Mouse (Mus musculus) erythroblast, embryonic 14.5 days (primary cell): ENCODE results near the gene Daam1.

Experiments
- GATA1 ChIP-seq: IDR thresholded peaks from 2 replicates; pipeline ENCODE4 v1.6.1; 2012; ENCODE audit warnings: low read length, inconsistent platforms, mixed read lengths
- TAL1 ChIP-seq: IDR thresholded peaks from 3 replicates; pipeline ENCODE4 v1.6.1; 2012; ENCODE audit warnings: low read length, inconsistent platforms, mixed read lengths

GRCm38 (mm10) chr12:71885717-71886116, 54.8 kb downstream of the Daam1 start:
- TF ChIP-seq TAL1 (no peak), GATA1 (no peak)
